Mouse (Mus musculus): Measurements from ENCODE around the gene Cdh12.
A peak's percentile ranks its signal among the peaks of the same experiment; 100 is the strongest.

Gene Cdh12

DNA sequence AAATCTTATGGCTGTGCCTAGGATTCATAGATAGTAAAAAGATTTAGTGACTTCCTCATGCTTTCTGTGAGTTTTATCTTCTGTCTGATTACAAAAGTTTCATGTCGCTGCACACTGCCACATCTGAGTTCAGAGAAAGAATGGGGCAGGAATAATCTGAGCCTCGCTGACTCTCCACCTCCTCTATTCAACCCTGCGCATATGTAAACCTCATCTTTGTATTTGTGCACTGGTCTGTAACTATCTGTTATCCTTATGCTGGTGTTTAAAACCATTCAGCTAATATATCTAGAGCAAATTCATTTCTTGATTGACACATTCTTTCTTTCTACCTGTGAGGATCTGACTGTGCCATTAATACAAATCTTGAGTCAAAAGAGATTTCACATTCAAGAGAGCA, 944.0 kb downstream of the Cdh12 start:
- DNase-seq: no peak

- no peak for DNase-seq
These were observed 956.1 kb downstream of the Cdh12 start for GRCm38 (mm10) chr15:21405196-21405595.

- peak; percentile 37 to 78 for DNase-seq
These were observed 958.4 kb downstream of the Cdh12 start for GRCm38 (mm10) chr15:21407324-21408044.

- DNase-seq: no peak
These were observed 988.3 kb downstream of the Cdh12 start for GRCm38 (mm10) chr15:21437347-21437746.

GRCm38 (mm10) chr15:21437924-21438323, 988.9 kb downstream of the Cdh12 start:
- DNase-seq: no peak

DNA sequence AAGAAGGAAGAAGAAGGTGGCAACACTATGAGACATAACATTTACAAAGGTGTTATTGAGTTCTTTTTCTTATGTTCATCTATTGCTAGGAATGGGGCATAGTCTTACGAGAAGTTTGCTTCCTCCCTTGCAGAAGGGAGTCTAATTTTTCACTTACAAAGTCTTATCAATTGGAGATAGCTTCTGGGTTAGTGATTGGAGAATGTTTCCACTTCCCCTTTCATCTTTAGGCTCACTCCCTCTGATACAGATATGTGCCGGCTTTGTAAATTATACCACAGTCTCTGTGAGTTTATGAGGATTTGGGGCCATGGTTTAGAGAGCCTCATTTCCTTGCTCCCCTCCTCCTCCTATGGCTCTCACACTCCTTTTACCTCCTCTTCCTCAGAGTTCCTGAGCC, 1009.0 kb downstream of the Cdh12 start:
- no peak for DNase-seq

- peak in 1 of 2 experiments; percentile 49 for DNase-seq
These were observed 1070.3 kb downstream of the Cdh12 start for GRCm38 (mm10) chr15:21519355-21519869.

DNA sequence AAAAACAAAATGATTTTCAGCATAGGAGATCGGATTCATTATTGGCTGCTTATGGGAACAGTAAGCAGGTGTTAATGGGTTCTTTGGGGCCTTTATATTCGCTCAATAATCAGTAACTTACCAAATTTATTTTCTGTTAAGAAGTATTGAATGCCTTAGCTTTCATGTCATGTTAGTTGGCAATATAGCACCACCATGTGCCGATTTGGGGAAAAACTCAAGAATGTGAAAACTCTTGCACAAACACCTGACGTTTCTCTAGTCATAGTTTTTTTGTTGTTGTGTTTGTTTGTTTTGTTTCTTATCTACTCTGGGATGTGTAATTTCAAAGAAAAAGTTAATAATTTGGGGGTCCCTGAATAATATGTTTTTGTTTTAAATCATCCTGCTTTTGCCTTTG, 1081.7 kb downstream of the Cdh12 start:
- DNase-seq: no peak

DNA sequence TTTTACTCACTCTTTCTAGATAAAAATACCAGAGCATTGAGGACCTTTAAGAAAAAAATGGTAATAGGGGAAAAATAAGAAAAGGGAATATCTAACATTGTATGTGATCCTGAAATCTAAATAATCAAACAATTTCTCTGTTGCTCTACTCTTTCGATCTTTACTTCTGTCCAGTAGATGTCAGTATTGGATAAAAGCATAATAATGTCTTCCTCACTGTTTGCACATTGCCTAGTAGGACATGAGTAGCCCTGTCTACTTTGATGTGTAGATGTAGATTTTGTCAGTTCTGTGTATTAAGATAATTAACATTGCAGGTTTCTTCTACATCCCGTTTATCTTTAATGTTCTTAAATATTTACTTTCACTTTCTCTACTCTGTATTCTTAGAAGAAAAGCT, 1087.8 kb downstream of the Cdh12 start:
- DNase-seq: peak in 1 of 2 experiments; percentile 26

- no peak for DNase-seq
These were observed 1095.7 kb downstream of the Cdh12 start for GRCm38 (mm10) chr15:21544786-21545185.

- no peak for DNase-seq
These were observed 1106.9 kb downstream of the Cdh12 start for GRCm38 (mm10) chr15:21555981-21556380.

GRCm38 (mm10) chr15:21566314-21567051, 1117.4 kb downstream of the Cdh12 start:
- no peak for DNase-seq

GRCm38 (mm10) chr15:21604510-21604909, 1155.4 kb downstream of the Cdh12 start:
- no peak for DNase-seq
